Mouse (Mus musculus) thymus, postnatal 25 days (tissue): Measurements from ENCODE around the gene Ppp1r12b.

Source experiments
- DNase-seq: peaks from one replicate; pipeline ENCODE4 v3.0.0; 2022

The Ppp1r12b gene

DNA sequence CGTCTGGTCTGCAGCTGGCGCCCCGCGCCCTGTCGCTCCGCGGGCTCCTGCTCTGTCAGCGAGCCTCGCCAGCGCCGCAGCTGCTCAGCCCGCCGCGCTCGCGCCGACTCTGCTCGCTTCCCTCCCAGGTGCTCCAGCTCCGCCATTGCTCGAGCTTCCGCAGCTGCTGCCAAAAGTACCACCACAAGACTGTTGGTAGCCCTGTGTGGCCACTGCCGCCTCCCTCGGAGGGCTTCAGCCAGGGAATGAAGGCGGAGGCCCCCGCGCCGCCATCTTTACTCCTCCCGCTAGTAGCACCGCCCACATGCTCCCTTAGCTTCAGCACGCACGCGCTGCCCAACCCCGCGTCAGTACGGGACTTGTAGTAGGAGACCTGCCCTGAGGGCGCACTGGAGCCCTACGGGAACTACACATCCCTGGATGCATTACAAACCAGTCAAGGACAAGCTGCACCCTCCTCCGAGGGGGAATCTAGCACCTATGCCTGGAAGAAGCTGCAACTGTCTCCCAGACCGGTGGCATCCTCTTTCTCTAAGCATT lies at the start of gene Ppp1r12b:
Gene Ppp1r12b (minus strand): TSS at position 306 of the 540 bp plus-strand sequence.
- peak; percentile 92 for DNase-seq

DNA sequence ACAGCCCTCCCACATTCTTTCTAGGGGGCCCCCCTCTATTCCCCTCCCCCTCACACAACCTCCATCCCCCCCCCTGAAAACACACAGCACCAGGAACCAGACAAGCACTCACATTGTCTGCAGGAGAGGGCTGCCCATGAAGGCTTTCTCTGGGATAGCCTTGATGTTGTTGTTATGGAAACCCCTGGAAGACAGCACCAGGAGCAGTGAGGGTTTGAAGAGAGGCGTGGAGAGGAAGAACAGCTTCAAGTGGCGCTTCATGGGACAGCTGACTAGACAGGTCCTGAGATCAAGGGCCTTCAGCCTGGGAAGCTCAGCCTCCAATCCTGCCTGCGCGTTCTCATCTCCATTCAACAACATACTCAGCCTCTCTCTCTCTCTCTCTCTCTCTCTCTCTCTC lies 47.6 kb upstream of the Ppp1r12b start:
- no peak for DNase-seq

DNA sequence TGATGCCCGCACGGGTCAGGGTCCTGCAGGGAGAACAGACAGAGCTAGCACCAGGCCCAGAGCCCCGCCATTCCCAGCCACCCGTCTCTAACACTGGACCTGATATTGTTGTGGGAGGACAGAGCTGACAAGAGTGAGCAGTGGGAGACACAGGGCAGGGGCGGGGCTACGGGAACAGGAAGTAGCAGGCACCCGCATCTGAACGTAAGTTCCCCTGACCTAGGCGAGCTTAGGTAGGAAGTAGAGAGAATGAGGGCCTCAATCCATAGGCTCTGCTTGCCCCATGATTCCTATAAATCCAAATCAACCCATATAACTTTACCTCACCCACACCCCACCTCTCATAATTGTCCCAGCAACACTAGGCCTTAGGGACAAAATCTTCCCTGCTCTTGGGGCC lies 44.8 kb upstream of the Ppp1r12b start:
- peak; percentile 16 for DNase-seq

DNA sequence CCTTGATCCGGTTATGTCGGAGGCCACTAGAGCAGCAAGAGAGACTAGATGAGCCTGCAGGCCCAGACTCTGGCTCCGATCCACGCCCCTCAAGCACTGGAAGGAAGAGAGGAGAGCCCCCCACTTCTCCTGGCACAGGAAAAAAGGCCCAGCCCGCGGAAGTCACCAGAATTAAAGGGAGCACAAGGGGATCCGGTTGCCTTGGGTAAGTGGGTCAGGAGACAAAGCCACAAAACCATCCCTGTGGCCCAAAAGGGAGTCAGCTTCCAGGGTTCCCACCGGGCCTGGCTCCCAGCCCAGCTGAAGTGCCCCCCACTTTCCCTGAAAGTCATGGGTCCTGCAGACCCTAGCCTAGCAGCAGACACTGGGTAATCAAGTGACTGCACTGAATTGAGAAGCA lies 42.5 kb upstream of the Ppp1r12b start:
- no peak for DNase-seq

DNA sequence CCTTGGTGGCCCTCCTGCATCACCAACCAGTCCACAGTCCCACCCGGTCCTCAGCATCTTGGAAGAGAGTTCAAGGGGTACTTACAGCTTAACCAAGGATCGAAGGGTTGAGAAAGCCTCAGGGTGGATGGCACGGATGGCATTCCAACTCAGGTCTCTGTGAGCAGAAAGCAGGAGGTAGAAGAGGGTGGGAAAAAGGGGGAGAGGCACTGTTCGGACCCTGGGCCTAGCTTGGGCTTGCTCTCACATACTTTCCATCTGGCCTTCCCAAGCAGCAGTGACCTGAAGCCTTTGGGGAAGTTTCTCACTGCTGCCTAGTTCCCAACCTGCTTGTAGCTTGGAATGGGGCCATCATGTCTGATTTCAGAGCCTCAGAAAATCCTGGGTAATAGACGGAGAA lies 41.8 kb upstream of the Ppp1r12b start:
- DNase-seq: no peak

DNA sequence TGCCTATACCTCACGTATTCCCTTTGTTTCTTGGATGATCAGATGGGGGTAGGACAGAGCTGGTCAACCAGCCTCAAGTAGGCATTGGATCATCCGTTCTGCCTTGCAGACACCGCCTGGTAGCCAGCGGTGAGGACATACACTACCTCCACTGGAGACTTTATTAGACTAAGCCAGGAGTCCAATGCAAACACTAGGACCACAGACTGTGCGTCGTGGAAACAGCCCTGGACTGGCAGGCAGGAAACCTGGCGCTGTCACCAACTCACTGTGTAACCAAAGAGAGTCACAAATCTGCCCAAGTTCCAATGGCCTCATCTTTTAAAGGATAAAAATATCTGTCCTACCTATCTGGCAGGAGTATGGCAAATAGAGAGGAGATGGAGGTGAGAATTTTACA lies 40.7 kb upstream of the Ppp1r12b start:
- DNase-seq: no peak

DNA sequence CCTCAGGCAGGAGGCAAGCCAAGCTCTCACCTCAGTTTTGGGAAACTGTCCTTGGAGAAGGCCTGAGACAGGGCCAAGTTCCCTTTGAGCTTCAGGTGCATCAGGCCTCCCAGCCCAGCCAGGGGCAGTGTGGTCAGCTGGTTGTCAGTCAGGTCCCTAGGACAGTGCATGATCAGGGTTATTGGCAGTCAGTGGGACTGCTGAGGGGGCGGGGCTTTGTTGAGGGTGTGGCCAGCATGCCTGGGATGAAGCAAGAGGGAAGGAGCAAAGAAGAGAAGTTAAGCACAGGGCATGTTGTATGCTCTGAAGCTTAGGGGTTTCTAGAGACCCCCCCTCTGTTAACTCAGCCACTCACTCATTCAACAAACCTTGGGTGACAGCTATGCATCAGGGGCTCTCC lies 40.2 kb upstream of the Ppp1r12b start:
- no peak for DNase-seq

DNA sequence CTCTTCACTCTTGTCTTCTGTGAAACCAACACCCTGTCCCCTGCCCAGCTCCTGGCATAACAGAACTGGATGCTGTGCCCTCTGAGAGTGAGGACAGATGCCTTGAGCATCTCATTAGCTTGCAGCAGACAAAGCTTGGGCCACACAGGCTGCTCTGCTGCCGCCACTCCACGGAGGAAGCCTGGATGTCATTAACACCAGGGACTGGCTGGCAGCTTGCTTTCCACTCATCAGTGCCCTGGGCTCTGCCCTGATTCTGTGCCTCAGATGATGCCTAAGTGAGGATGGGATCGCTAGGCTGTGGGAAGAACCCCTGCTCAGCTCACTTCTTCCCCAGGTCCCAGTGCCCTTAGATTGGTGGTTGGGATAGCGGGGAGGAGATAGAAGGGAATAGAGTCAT lies 39.7 kb upstream of the Ppp1r12b start:
- DNase-seq: no peak

DNA sequence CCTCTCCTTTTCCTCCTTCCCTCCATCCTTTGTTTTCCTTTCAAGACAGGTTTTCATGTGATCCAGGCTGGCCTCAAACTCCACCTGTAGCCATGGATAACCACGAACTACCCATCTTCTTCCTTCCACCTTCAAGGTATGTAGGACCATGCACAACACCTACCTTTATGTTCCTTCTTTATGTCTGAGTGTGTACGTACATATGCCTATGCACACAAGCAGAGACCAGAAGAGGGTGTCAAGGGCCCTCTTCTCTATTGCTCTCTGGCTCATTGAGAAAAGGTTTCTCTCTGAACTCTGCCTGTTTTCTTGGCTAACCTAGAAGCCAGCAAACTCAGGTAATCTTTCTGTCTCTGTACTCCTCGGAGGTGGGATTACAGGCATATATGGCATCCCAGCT lies 39.0 kb upstream of the Ppp1r12b start:
- DNase-seq: no peak

DNA sequence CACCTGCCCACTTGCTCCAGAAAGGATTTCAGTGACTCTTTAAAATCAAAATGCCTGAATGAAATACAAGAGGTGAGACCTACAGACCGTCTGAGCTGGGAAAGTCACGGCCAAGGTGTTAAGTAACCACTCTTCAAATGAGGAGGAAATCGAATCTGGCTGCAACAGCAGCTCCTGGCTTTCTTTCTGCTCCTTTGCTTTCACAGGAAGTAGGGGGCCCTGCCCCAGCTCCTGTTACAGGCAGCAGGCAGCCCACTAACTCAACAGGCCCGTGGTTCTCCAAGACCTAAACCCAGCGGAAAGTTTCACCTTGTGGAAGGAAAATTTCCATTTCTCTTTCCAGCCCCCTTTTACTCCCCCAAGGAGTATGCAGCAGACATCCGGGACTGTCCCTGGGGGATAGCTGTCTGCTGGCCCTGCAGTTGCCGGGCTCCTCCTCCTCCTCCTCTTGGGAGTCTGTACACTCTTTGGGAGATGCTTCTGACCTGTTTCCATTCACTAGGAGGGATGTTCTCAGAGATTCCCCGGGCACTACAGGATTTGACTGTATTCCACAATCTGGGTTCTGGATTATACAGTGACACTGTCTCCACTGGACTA lies 36.4 kb upstream of the Ppp1r12b start:
- peak; percentile 14 for DNase-seq

DNA sequence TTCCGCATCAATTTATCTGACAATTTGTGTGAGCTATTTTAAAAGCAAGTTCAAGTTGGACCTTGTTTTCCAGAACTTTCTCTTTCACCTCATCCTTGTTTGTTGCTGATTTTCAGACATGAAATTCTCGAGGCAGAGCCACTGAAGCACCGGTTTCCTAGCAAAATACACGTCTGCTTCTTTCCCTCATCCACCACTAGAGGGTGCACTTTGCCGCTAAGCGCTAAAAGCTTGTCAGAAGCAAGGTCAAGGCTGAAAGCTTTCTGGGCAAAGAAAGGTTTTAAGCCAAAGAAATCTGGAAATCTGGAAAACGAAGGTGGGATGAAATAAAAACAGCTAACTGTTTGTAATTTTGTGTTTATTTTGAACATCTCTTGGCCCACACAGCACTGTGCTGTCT lies 33.6 kb upstream of the Ppp1r12b start:
- peak; percentile 78 for DNase-seq

DNA sequence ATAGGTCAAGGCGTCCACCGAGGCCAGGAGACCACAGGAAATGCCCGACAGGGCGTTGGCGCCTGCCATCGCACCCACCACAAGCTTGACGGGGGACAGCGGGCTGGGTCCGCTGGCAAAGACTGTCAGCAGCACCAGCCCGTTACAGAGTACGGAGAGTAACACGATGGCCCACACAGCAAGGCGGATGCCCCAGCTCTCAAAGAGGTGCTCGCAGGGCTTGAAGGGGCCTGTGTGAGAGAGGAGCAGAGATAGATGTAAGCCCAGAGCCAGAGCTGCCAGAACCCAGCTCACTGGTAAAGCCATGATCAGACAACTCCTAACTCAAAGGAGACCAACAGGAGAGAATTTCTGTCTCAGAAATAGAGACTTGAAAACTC lies 32.2 kb upstream of the Ppp1r12b start:
- DNase-seq: no peak

DNA sequence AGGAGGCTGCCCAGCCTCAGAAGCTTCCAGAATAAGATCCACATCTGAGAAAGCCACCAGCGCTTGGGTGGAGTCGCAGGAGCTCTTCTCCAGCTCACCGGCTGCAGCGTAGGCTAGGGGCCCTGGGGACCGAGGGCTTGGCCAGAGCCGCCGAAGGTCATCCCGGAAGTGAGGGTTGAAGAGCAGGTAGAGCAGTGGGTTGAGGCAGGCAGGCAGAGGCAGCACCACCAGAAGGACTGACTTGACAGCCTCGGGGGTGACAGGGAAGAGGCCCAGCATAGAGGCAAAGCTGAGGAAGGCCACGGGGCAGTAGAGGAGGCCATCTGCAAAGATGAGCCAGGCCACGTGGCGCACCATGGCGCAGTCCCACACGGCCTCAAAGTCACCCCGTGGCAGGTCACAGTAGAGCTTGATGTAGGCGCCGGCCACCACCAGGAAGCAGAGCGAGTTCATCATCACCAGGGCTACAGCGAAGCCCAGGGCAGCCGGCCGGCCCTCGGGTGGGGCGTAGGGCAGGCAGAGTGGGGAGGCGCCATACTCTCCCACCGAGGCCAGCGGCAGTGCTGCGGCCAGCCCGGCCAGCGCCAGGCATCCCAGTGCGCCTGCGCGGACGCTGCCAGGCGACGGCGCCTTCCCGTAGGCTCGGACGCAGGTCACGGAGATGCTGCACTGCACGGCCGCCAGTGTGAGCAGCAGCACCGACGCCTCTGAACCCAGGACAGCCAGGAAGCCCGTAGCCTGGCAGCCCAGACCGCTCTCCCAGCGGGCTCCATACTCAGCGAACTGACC lies 31.6 kb upstream of the Ppp1r12b start:
- DNase-seq: no peak

DNA sequence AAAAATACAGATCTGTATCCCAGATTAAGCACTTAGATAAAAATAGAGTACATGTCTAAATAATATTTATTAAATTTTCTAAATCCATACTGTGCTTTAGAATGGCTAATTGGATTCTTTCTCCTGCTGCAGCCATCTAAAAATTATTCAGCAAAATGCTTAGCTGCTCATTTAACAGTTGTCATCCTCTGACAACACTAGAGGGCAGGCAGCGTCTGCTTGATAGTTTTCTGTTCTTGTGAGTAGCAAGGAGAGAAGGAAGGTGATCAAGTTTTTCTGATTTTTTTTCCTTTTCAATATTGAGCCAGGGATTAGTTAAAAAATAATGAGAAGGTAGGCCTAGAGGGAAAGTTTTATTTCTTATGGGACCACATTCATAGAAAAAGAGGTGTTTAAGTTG lies 17.2 kb upstream of the Ppp1r12b start:
- DNase-seq: no peak

DNA sequence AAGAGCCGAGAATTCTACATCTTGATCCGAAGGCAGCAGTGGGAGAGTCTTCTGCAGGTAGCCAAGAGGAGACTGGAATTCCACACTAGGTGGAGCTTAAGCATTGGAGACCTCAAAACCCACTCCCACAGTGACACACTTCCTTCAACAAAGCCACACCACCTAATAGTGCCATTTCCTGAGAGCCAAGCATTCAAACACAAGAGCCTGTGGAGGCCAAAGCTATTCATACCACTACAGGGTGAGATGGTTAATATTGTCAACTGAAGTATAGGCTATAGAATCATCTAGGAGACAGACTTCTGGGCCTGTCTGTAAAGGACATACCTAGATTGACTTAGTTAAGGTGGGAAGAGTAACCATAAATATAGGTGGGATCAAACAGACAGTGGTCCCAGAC lies 9.7 kb upstream of the Ppp1r12b start:
- DNase-seq: no peak

DNA sequence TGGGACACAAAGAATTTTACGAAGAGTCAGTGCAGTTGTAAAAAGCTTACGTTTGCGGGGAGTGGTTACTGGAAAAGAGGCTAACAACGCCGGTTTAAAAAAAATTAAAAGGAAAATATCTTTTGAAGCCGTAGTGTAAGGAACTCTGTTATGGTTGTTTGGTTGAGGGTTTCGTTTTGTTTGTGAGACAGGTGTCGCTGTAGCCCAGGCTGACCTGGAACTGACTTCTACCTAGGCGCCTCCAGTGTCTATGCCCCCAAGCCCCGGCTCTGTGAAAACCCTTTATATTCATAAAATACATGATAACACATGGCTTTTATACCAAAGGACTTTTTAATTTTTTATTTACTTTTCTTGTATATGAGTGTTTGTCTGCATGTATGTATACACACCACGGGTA lies 7.1 kb upstream of the Ppp1r12b start:
- peak; percentile 51 for DNase-seq

DNA sequence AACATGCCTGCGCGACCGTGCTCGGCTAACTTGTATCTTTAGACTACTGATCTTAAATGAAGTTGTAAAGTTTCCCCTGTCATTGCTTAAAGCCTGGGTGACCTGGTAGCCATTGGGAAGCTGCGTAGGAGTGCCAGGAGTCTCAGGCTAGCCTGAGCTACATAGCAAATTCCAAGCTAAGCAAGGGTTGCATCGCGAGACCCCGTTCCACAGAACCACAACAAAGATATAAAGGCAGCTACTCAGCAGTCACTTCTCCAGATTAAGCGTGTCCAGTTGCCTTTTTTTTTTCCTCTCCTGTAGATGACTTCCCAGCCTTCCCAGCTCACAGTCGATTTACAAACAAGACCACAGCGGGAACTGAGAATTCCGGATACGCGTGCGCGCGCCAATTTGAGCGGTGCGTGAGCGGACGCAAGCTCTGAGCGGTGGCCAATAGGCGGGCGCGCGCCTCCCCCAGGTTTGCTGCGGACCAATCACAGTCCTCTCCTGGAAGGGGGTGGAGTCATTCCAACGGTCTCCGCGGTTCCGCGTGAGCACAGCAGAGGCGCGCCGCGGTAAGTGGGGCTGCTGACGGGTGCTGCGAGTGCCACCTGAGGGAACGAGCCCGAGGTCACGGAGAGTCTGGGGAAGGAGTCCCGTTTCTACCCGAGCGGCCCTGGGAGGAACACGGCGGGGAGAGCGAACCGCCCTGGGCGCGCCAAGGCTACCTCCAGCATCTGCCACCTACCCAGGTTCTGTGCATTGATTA lies 6.5 kb upstream of the Ppp1r12b start, which contains the start of gene Ube2t:
Gene Ube2t (plus strand): TSS at position 513 of the 751 bp plus-strand sequence.
- peak; percentile 97 for DNase-seq

DNA sequence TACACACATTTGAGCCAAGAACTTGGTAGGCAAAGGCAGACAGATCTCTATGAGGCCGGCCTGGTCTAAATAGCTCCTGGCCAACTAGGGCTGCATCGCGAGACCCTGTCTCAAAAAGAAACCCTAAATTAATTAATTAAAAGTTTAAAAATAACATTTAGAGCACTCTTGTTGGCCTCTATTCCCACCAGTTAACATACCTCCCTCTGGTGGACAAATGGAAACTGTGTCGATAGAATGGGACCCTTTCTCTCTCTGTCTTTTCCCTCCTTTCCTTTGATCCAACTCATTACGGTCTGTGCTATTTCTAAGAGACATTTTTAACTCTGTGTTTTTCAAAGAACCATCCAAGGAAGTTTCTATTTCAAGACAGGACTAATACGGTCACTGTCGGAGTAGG lies 4.9 kb upstream of the Ppp1r12b start:
- DNase-seq: no peak

DNA sequence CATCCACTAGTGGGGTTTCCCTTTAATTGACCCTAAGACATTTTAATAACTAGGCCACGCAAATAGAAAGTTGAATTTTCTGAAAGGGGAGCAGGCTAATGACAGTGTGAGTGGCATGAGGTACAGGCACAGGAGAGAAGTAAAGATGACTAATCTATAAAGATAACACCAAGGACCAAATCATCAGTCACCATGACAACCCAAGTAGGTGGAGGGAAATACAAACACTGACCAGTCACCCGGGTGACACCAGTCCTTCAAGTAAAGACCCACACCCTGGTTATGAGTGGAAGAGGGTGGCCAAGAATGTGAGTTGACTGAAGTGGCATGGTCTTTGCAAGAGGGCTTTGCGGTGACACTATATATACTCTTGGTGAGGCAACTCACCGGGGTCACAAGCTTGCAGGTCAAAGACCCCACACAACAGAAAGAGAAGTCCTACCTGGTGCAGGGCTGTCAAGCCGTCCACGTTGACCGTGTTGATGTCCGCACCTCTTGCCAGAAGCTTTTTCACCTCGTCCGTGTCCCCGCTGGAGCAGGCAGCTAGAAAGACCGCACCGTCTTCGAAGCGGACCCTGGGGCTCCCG lies 599 bp downstream of the Ppp1r12b start:
- DNase-seq: no peak

DNA sequence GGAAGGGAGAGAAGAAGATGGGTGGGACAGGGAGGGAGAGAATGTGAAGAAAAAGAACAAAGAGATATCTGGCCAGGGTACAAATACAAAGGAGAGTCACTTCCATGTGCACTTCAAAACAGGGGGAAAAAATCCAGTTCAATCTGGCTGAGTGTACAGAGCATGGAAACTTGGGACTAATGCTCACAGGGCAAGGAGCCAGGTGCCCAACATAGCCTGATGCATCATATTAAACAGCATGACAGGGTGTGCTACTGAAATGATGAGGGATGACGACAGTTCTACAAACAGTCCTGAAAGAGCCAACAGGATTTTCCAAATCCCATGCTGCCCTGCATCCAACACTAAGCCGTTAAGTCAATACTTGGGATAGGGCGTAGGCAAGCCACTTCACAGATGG lies 5.8 kb downstream of the Ppp1r12b start:
- no peak for DNase-seq

DNA sequence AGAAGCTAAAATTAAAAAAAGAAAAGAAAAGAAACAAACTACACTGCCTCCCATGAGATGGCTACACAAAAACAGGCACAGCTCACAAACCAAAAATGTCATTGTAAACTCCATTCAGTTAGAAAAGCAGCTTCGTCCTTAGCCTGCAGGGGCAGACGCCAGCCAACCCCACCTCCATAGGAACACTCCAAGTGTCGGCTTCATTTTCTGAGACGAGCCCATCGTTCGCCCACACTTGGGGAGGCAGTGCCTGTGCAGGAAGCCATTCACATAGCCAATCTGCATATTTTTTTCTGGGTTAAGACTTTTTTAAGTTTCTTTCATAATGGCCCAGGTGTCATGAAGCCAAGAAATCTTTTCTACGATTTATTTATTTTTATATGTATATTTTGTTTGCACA lies 8.2 kb downstream of the Ppp1r12b start:
- no peak for DNase-seq

DNA sequence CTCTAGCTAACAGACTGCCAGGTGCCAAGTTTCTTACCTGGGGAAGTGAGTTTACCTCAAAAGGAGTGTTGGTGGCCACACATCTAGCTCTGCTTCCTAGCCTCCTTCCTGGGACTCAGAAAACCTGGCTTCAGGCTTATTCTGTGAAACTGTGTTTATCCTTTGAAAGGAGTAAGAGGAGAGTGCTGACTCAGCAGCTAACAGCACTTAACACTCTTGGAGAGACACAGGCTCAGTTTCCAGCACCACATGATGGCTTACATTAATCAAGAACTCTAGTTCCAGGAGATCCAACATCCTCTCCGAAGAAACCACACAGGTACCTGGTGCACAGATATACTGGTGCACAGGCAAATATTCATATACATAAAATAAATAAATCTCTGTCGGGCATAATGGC lies 12.8 kb downstream of the Ppp1r12b start:
- no peak for DNase-seq

DNA sequence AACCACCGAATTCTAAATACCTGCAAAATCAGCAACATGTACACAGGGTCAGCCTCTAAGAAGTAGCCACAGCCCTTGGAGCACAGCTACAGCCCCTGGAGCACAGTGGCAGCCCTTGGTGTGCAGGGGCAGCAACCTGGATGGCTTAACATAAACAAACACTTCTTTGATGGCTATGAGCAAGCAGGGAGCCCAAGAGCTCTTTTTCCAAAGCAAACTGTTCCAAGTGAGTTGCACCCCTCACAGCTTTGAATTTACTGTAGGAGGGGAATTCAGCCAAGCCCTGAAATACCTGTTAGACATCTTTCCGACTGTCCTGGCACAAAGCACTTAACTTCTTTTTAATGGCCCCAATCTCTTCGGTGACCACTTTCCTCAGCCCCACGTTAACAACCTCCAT lies 14.9 kb downstream of the Ppp1r12b start:
- DNase-seq: no peak
